Mouse (Mus musculus): Measurements from ENCODE around the gene Igf2bp2. TPM values are rescaled to one million over a fixed set of nuclear protein-coding genes. Genes with fewer than 3 reads are reported as not detected.

Gene Igf2bp2
- 0.87 TPM for polyA plus RNA-seq (2014; fragmentation: Illumina TruSeq; extraction: RNeasy Lipid Tissue Mini Kit (QIAGEN cat#74804); ENCODE audit: low read depth, low replicate concordance)

DNA sequence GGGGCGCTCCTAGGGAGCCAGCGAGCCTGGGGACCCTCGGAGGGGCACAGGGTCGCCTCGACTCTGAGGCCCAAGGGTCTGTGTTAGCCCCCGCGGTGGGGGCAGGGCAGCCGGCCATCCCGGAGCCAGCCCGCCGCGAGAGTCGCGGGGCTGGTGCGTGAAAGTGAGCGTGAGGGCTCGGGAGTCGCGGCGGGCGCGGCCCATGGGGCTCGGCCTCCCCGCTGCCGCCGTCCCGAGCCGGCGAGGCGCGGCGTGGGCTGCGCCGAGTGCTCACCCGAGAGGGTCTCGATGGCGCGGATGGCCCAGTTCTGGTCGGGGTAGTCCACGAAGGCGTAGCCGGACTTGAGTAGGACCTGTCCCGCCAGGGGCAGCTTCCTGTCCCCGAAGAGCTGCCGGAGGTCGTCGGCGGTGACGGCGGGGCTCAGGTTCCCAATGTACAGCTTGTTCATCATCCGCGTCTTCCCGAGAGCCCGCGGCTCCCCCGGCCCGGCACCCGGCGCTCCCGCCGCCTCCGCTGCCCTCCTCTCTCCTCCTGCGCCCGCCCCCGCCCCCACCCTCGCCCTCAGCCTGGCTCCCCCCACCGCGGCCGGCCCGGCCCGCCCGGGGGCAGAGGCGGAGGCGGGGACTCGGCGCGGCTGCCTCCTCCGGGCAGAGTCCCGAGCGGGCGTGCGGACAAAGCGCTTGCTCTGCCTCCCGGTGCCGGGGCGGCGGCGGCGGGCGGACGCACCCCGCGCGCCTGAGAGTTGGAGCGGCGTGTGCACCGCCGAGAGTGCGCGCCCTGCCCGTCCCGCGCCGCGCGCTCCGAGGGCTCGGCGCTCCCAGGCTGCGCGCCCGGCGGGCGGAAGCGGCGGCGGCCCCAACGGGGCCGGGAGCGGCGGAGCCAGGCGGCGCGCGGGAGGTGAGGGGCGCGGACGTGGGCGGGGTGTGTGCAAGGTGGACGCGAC lies at the start of gene Igf2bp2:
TSS of gene Igf2bp2 (minus strand) at position 788 of the 944 bp plus-strand sequence.

DNA sequence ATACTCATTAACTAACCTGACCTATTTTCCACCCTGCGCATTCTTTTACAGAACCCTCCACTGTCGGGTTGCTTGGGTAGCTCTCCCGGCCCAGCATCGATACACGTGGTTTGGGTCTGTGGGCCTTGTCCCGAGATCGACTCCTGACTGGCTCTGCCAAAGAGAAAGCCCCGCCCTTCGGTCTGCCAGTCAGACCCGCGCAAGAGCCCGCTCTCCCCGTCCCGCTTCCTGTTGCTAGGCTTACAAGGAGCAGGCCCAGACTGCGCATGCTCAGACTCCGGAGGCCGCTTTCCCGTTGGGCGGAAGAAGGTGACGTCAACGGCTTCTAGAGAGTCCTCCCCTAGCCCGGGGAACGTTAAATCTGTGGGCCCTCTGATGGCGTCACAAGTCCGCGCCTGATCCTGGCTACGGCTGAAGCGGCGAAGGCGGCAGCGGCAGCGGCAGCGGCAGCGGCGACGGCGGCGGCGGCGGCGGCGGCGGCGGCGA lies 154.0 kb downstream of the Igf2bp2 start, which contains the start of gene Senp2:
TSS of gene Senp2 (plus strand) at position 386 of the 486 bp plus-strand sequence.

Other genes with a start within 250 kb of the Igf2bp2 start
- 5.2 TPM for gene Tmem41a, start 215.7 kb downstream of the Igf2bp2 start, polyA plus RNA-seq (2014; fragmentation: Illumina TruSeq; extraction: RNeasy Lipid Tissue Mini Kit (QIAGEN cat#74804); ENCODE audit: low read depth, low replicate concordance)
- 1.8 TPM for gene Liph, start 167.6 kb downstream of the Igf2bp2 start, polyA plus RNA-seq (2014; fragmentation: Illumina TruSeq; extraction: RNeasy Lipid Tissue Mini Kit (QIAGEN cat#74804); ENCODE audit: low read depth, low replicate concordance)
- 325 TPM for gene Senp2, start 153.8 kb downstream of the Igf2bp2 start, polyA plus RNA-seq (2014; fragmentation: Illumina TruSeq; extraction: RNeasy Lipid Tissue Mini Kit (QIAGEN cat#74804); ENCODE audit: low read depth, low replicate concordance)
- gene Tra2b, start 102.7 kb upstream of the Igf2bp2 start, polyA plus RNA-seq (2014; fragmentation: Illumina TruSeq; extraction: RNeasy Lipid Tissue Mini Kit (QIAGEN cat#74804); ENCODE audit: low read depth, low replicate concordance): 244 TPM